In genomic region chr12:80366004-80366480, GRCm38 (mm10) we compare ENCODE assay signal across 9 mouse cellular contexts.
DNase-seq lines count a peak whose midpoint lies in the region; ATAC-seq lines count a peak whose summit lies in the region.
"Had no signal": no experiment of that assay in that cellular context is flagged by ENCODE, and none has a peak within 500 bp of the region (broad histone marks: within the 10 kb centered on the region; RNA-seq: fewer than 3 reads in every experiment).

No protein-coding gene starts in this region.

- 0 out of 2 replicates have a peak overlapping the region, but pooled peaks have one; percentile 33 for H3K27ac ChIP-seq in liver, embryonic 15.5 days (replicated peaks)
- no peak overlapping the region for H3K27ac ChIP-seq in liver, embryonic 11.5 days (ENCODE audit: low read depth, low read length)
- peak overlapping the region; percentile 76 for H3K27ac ChIP-seq in heart, embryonic 11.5 days (ENCODE audit: low read depth, low read length)
- no peak overlapping the region for H3K27ac ChIP-seq in midbrain, embryonic 15.5 days
- H3K27ac ChIP-seq: macrophage had no signal

- H3K36me3 ChIP-seq in liver, embryonic 15.5 days (replicated peaks), result peaks cover 19% of the 10 kb centered on the region; the same call in 1 of the 2 replicates
- peaks cover 2% of the 10 kb centered on the region; the same call in 1 of the 2 replicates for H3K36me3 ChIP-seq in liver, embryonic 11.5 days (ENCODE audit: control insufficient read depth, insufficient read depth, low read length)
- H3K36me3 ChIP-seq in heart, embryonic 11.5 days (ENCODE audit: control insufficient read depth, insufficient read depth, low read length), result peaks cover 7% of the 10 kb centered on the region
- H3K36me3 ChIP-seq in midbrain, embryonic 15.5 days (replicated peaks), result peaks cover 4% of the 10 kb centered on the region; the same call in 1 of the 2 replicates

- ATAC-seq in liver, embryonic 15.5 days (ENCODE audit: insufficient read depth), result no peak
- no peak for ATAC-seq in liver, embryonic 11.5 days (replicated peaks; ENCODE audit: low FRiP score)
- ATAC-seq in heart, embryonic 11.5 days (replicated peaks; ENCODE audit: insufficient number of reproducible peaks, low FRiP score, low TSS enrichment), result peak; percentile 39; the same call in 1 of the 2 replicates
- ATAC-seq in midbrain, embryonic 15.5 days (replicated peaks), result no peak

- no peaks in the 10 kb centered on the region for H3K27me3 ChIP-seq in liver, embryonic 15.5 days
- no peaks in the 10 kb centered on the region for H3K27me3 ChIP-seq in liver, embryonic 11.5 days (replicated peaks; ENCODE audit: control insufficient read depth, insufficient read depth, low read length)
- no peaks in the 10 kb centered on the region for H3K27me3 ChIP-seq in heart, embryonic 11.5 days (ENCODE audit: control insufficient read depth, insufficient read depth, low read length)
- no peaks in the 10 kb centered on the region for H3K27me3 ChIP-seq in midbrain, embryonic 15.5 days (replicated peaks)

- WGBS in liver, embryonic 15.5 days (ENCODE audit: insufficient replicate concordance), result 44% methylated on average over 3 of the region's 3 CpGs
- 32% methylated on average over 3 of the region's 3 CpGs for WGBS in liver, embryonic 11.5 days
- 18% methylated on average over 3 of the region's 3 CpGs for WGBS in heart, embryonic 11.5 days (ENCODE audit: insufficient replicate concordance)
- 60% methylated on average over 3 of the region's 3 CpGs for WGBS in midbrain, embryonic 15.5 days

- H3K4me3 ChIP-seq in liver, embryonic 15.5 days (replicated peaks), result no peak overlapping the region
- no peak overlapping the region for H3K4me3 ChIP-seq in liver, embryonic 11.5 days (ENCODE audit: low read depth, low read length)
- H3K4me3 ChIP-seq in heart, embryonic 11.5 days (ENCODE audit: low read depth, low read length), result no peak overlapping the region
- no peak overlapping the region for H3K4me3 ChIP-seq in midbrain, embryonic 15.5 days

- DNase-seq in liver, embryonic 11.5 days (ENCODE audit: low spot score), result no peak
- DNase-seq in cerebellum, adult 18-20 months, result peak; percentile 49 to 61
- DNase-seq in kidney, postnatal 25 days, result peak; percentile 37 to 39
- DNase-seq in lung, postnatal 4 days, result peak; percentile 53 to 56
- no peak for DNase-seq in testis, postnatal 14 days (ENCODE audit: low spot score)

- H3K4me1 ChIP-seq in liver, embryonic 15.5 days (replicated peaks), result peaks cover 5% of the 10 kb centered on the region; the same call in 1 of the 2 replicates
- peaks cover 13% of the 10 kb centered on the region for H3K4me1 ChIP-seq in liver, embryonic 11.5 days (replicated peaks; ENCODE audit: control insufficient read depth, insufficient read depth, low read length)
- H3K4me1 ChIP-seq in heart, embryonic 11.5 days (ENCODE audit: control insufficient read depth, insufficient read depth, low read length), result peaks cover 24% of the 10 kb centered on the region
- H3K4me1 ChIP-seq in midbrain, embryonic 15.5 days, result peaks cover 4% of the 10 kb centered on the region

- H3K9me3 ChIP-seq in liver, embryonic 15.5 days (replicated peaks), result no peaks in the 10 kb centered on the region
- no peaks in the 10 kb centered on the region for H3K9me3 ChIP-seq in liver, embryonic 11.5 days (ENCODE audit: control insufficient read depth, low read length)
- H3K9me3 ChIP-seq in heart, embryonic 11.5 days (replicated peaks; ENCODE audit: control insufficient read depth, low read length), result no peaks in the 10 kb centered on the region
- H3K9me3 ChIP-seq in midbrain, embryonic 15.5 days, result no peaks in the 10 kb centered on the region

- no peak overlapping the region for H3K4me2 ChIP-seq in liver, embryonic 15.5 days
- H3K4me2 ChIP-seq in liver, embryonic 11.5 days, result no peak overlapping the region
- peak overlapping the region; percentile 14; the same call in 1 of the 2 replicates for H3K4me2 ChIP-seq in heart, embryonic 11.5 days
- H3K4me2 ChIP-seq in midbrain, embryonic 15.5 days, result no peak overlapping the region

- H3K9ac ChIP-seq in liver, embryonic 15.5 days, result no peak overlapping the region
- H3K9ac ChIP-seq in liver, embryonic 11.5 days (ENCODE audit: low read depth, low read length), result no peak overlapping the region
- no peak overlapping the region for H3K9ac ChIP-seq in heart, embryonic 11.5 days (ENCODE audit: low read depth, low read length)
- no peak overlapping the region for H3K9ac ChIP-seq in midbrain, embryonic 15.5 days

Comparison
In these comparisons a context has a peak if more than half of its experiments do, and no peak if none do; other contexts are left out.
1. H3K27ac ChIP-seq: peak in liver, embryonic 15.5 days (single experiment) and heart, embryonic 11.5 days (single experiment); none in liver, embryonic 11.5 days (single experiment) and midbrain, embryonic 15.5 days (single experiment).
2. DNase-seq: peak in cerebellum, adult 18-20 months (2 of 2), kidney, postnatal 25 days (2 of 2) and lung, postnatal 4 days (2 of 2); none in liver, embryonic 11.5 days (single experiment) and testis, postnatal 14 days (single experiment).